8 mouse cellular contexts compared by ENCODE assay signal in the genomic region with DNA sequence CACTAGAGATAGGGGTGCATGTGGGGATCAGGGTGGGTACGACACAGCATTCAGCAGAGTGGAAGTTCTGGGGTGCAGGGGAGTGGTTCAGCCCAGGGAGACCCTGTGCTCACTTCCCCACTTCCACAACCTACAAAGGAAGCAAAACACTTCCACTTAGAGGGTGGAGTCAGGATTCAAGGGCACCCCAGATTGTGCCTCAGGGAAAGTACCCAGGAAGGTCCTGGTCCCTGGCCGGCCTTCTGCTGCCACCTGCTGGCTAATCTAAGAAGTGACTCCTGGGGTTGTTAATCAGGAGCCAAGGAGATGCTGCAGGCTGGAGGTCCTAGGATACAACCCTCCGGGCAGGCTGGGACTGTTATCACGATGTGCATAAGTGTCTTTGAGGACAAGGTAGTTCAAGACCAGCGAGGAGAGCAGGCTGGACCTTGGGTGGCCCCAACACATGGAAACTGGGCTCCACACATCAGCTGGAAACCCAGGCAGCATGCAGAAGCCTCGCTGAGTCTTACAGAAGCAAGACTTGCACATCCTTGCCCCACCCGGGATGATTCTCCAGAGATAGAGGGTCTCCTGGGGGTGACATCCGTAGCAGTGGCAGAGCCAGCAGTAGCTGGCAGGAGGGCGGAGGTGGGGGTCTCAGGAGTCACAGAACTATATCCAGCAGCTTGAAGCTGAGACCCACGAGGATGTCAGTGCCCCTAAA. TPM values are rescaled to one million over a fixed set of nuclear protein-coding genes. Genes with fewer than 3 reads are reported as not detected.
DNase-seq lines count a peak whose midpoint lies in the region; ATAC-seq and TF ChIP-seq lines count a peak whose summit lies in the region.

No protein-coding gene starts in this region.

- peak; percentile 99 for TF ChIP-seq CTCF in gastrocnemius, adult 2 months (IDR thresholded peaks at IDR 0.05)

- peak; percentile 92 to 98 for DNase-seq in adrenal gland, adult (ENCODE audit: inconsistent age in 2 of 2, low spot score in 1 of 2)
- peak; percentile 78 to 87 for DNase-seq in cerebellum, postnatal 4 days (ENCODE audit: low spot score in 2 of 2)
- peak; percentile 89 for DNase-seq in gastrocnemius, adult 2 months
- peak; percentile 88 to 89 for DNase-seq in left cerebral cortex, postnatal 10 days (ENCODE audit: extremely low spot score in 1 of 2, low spot score in 2 of 2)
- DNase-seq in skeletal muscle tissue, adult 2 months (ENCODE audit: low read depth, low spot score) = peak; percentile 84
- peak; percentile 54 for DNase-seq in yolk sac, embryonic 10.5 days (ENCODE audit: low spot score)

- peaks cover 6% of the 10 kb centered on the region; the same call in 1 of the 2 replicates for H3K27me3 ChIP-seq in midbrain, embryonic 13.5 days

- peak overlapping the region; percentile 5; the same call in 1 of the 2 replicates for H3K4me3 ChIP-seq in gastrocnemius, adult 2 months
- H3K4me3 ChIP-seq in midbrain, embryonic 13.5 days (replicated peaks) = no peak overlapping the region

- peaks cover 8% of the 10 kb centered on the region for H3K4me1 ChIP-seq in midbrain, embryonic 13.5 days (replicated peaks)

- peak overlapping the region; percentile 84 for H3K27ac ChIP-seq in gastrocnemius, adult 2 months
- H3K27ac ChIP-seq in midbrain, embryonic 13.5 days = 0 out of 2 replicates have a peak overlapping the region, but pooled peaks have one; percentile 35

- H3K9ac ChIP-seq in midbrain, embryonic 13.5 days (replicated peaks) = no peak overlapping the region

- intact Hi-C loops in gastrocnemius, adult 2 months (cut with DNase I) = loop anchor here (5.0 kb wide), 1 partner anchor 37 kb away; no protein-coding TSS in a partner anchor
- intact Hi-C loops in left cerebral cortex, postnatal 10 days (cut with DNase I) = loop anchor here (1.0 to 10.0 kb wide), 2 partner anchors 99 to 445 kb away; no protein-coding TSS in a partner anchor

- ATAC-seq in inflammation-experienced regulatory T-cells, adult 6 months = peak; percentile 73
- ATAC-seq in midbrain, embryonic 13.5 days = peak; percentile 47

- WGBS in midbrain, embryonic 13.5 days = 41% methylated on average over 10 of the region's 10 CpGs

- peaks cover 30% of the 10 kb centered on the region for H3K36me3 ChIP-seq in midbrain, embryonic 13.5 days

- H3K4me2 ChIP-seq in midbrain, embryonic 13.5 days (replicated peaks) = no peak overlapping the region

- H3K9me3 ChIP-seq in midbrain, embryonic 13.5 days = no peaks in the 10 kb centered on the region

RNA-seq across cellular contexts. Expression of gene Ppara, which starts 25.4 kb away (rescaled TPM):
- total RNA-seq in gastrocnemius, adult 2 months (2021) = 10 to 100 TPM; 15.4 to 47.2 TPM
- not detected for polyA plus RNA-seq in inflammation-experienced regulatory T-cells, adult 6 months (2017; shearing (Covaris generic))
- total RNA-seq in left cerebral cortex, postnatal 10 days (2021) = 1 to 10 TPM; 2.2 to 2.4 TPM
- polyA plus RNA-seq in midbrain, embryonic 13.5 days (2015; fragmentation: Nextera tagmentation; extraction: Ambion mirVana) = 0.54 and 0.96 TPM in 2 replicates

Comparison
In these comparisons a context has a peak if more than half of its experiments do, and no peak if none do; other contexts are left out.
1. RNA of gene Ppara, which starts 25.4 kb away (total RNA-seq): 15.4 to 47.2 TPM in gastrocnemius, adult 2 months; 2.2 to 2.4 TPM in left cerebral cortex, postnatal 10 days; every median in the first group is over 4 times any median in the second.
2. Peak in every context shown above with its lines, with median percentiles within 50 percentile points of each other: DNase-seq.